Mouse (Mus musculus) stomach, postnatal 0 days (tissue): ENCODE results near the gene Bckdhb.

ENCODE experiments used
- CTCF ChIP-seq: IDR thresholded peaks from 2 replicates; pipeline ENCODE4 v1.5.1; 2016; ENCODE audit warnings: antibody characterized with exemption, low read depth, mild to moderate bottlenecking, moderate library complexity
- EP300 ChIP-seq: optimal IDR thresholded peaks from 2 replicates; pipeline ENCODE3; 2016; ENCODE audit warnings: antibody characterized with exemption

DNA sequence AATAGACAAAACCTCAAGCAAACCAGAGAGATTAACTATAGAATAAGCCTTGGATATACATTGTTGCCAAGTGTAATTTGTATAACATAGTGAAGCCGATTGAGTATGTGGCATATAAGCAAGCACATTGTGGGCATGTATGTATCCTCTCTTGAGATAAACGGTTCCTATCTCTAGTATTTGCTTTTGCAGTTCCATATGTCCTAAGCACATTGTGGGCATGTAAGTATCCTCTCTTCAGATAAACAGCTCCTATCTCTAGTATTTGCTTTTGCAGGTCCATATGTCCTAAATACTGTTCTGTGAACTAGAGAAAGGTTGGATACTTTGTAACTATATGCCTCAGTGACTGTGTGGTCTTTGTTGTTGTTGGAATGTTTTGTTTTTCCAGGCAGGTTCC, 48.5 kb downstream of the Bckdhb start:
- TF ChIP-seq EP300 (no peak), CTCF (no peak)
